11 mouse cellular contexts compared by ENCODE assay signal in genomic region chr9:116802602-116803001, GRCm38 (mm10).
A peak's percentile ranks its signal among the peaks of the same experiment; 100 is the strongest.
DNase-seq lines count a peak whose midpoint lies in the region; ATAC-seq and TF ChIP-seq lines count a peak whose summit lies in the region.
"Had no signal": no experiment of that assay in that cellular context is flagged by ENCODE, and none has a peak within 500 bp of the region (broad histone marks: within the 10 kb centered on the region; RNA-seq: fewer than 3 reads in every experiment).

No protein-coding gene starts in this region.

- peaks cover 8% of the 10 kb centered on the region for H3K4me1 ChIP-seq in heart, embryonic 10.5 days
- H3K4me1 ChIP-seq in liver, postnatal 0 days (ENCODE audit: insufficient read depth), result no peaks in the 10 kb centered on the region
- H3K4me1 ChIP-seq in heart, embryonic 16.5 days (ENCODE audit: control insufficient read depth, insufficient read depth, low read length), result peaks cover 9% of the 10 kb centered on the region

- H3K4me3 ChIP-seq in heart, embryonic 10.5 days, result no peak overlapping the region
- no peak overlapping the region for H3K4me3 ChIP-seq in liver, postnatal 0 days (ENCODE audit: low read depth, low read length)
- H3K4me3 ChIP-seq in heart, embryonic 16.5 days (ENCODE audit: low read length), result no peak overlapping the region
- H3K4me3 ChIP-seq: forebrain, embryonic 10.5 days; myocyte; stomach, embryonic 15.5 days had no signal

- TF ChIP-seq CTCF in liver, postnatal 0 days (IDR thresholded peaks at IDR 0.05; ENCODE audit: low read depth), result peak; percentile 31; the same call in 1 of the 2 replicates
- TF ChIP-seq CTCF in brain, embryonic 14.5 days (IDR thresholded peaks at IDR 0.05; ENCODE audit: borderline replicate concordance, extremely low read depth, insufficient read depth, insufficient read length), result peak; percentile 30; the same call in 1 of the 2 replicates

- no peak overlapping the region for H3K4me2 ChIP-seq in liver, postnatal 0 days (ENCODE audit: low read depth, low read length)
- no peak overlapping the region for H3K4me2 ChIP-seq in heart, embryonic 16.5 days (ENCODE audit: low read depth, low read length)
- H3K4me2 ChIP-seq: stomach, embryonic 15.5 days had no signal

- peak; percentile 57 to 61 for DNase-seq in heart, adult 18-20 months
- no peak for DNase-seq in heart, embryonic 10.5 days (ENCODE audit: low spot score)
- no peak for DNase-seq in liver, postnatal 0 days
- DNase-seq in liver, result no peak
- peak; percentile 47 for DNase-seq in brain, embryonic 14.5 days (ENCODE audit: low read depth)
- no peak for DNase-seq in thymus, adult 18-20 months
- DNase-seq: embryo, embryonic 11 days had no signal

- H3K9me3 ChIP-seq in heart, embryonic 10.5 days, result no peaks in the 10 kb centered on the region
- no peaks in the 10 kb centered on the region for H3K9me3 ChIP-seq in liver, postnatal 0 days (ENCODE audit: low read length)
- H3K9me3 ChIP-seq in heart, embryonic 16.5 days (replicated peaks; ENCODE audit: control insufficient read depth, low read length), result no peaks in the 10 kb centered on the region
- H3K9me3 ChIP-seq: forebrain, embryonic 10.5 days; stomach, embryonic 15.5 days had no signal

- H3K27ac ChIP-seq in heart, embryonic 10.5 days, result no peak overlapping the region
- no peak overlapping the region for H3K27ac ChIP-seq in liver, postnatal 0 days (ENCODE audit: low read depth)
- H3K27ac ChIP-seq in heart, embryonic 16.5 days (ENCODE audit: low read length), result no peak overlapping the region
- H3K27ac ChIP-seq: forebrain, embryonic 10.5 days; stomach, embryonic 15.5 days had no signal

- H3K36me3 ChIP-seq in heart, embryonic 10.5 days, result no peaks in the 10 kb centered on the region
- no peaks in the 10 kb centered on the region for H3K36me3 ChIP-seq in liver, postnatal 0 days (replicated peaks; ENCODE audit: insufficient read depth, low read length)
- no peaks in the 10 kb centered on the region for H3K36me3 ChIP-seq in heart, embryonic 16.5 days (ENCODE audit: control insufficient read depth, insufficient read depth)
- H3K36me3 ChIP-seq: forebrain, embryonic 10.5 days; stomach, embryonic 15.5 days had no signal

- no peaks in the 10 kb centered on the region for H3K27me3 ChIP-seq in heart, embryonic 10.5 days (ENCODE audit: insufficient read depth, poor library complexity, severe bottlenecking)
- no peaks in the 10 kb centered on the region for H3K27me3 ChIP-seq in liver, postnatal 0 days (ENCODE audit: insufficient read depth, low read length)
- no peaks in the 10 kb centered on the region for H3K27me3 ChIP-seq in heart, embryonic 16.5 days (ENCODE audit: control insufficient read depth, insufficient read depth, low read length)
- H3K27me3 ChIP-seq: stomach, embryonic 15.5 days had no signal

- no peak for TF ChIP-seq POLR2A in brain, embryonic 14.5 days (IDR thresholded peaks at IDR 0.05; ENCODE audit: borderline replicate concordance, extremely low read depth, insufficient read depth, insufficient read length, poor library complexity, severe bottlenecking)

- H3K9ac ChIP-seq in liver, postnatal 0 days (replicated peaks), result no peak overlapping the region
- H3K9ac ChIP-seq in heart, embryonic 16.5 days (ENCODE audit: low read length), result no peak overlapping the region
- H3K9ac ChIP-seq: stomach, embryonic 15.5 days had no signal

- WGBS in heart, embryonic 10.5 days, result 83% methylated on average over 7 of the region's 7 CpGs
- 61% methylated on average over 7 of the region's 7 CpGs for WGBS in liver, postnatal 0 days (ENCODE audit: insufficient replicate concordance)
- WGBS in heart, embryonic 16.5 days, result 48% methylated on average over 7 of the region's 7 CpGs

- no peak for TF ChIP-seq EP300 in liver, postnatal 0 days (IDR thresholded peaks at IDR 0.05; ENCODE audit: low read depth)

- ATAC-seq in liver, postnatal 0 days, result no peak
- ATAC-seq in heart, embryonic 16.5 days (replicated peaks; ENCODE audit: extremely low read depth, insufficient read depth, low FRiP score), result peak; percentile 55; the same call in 1 of the 2 replicates

Comparison
In these comparisons a context has a peak if more than half of its experiments do, and no peak if none do; other contexts are left out.
1. DNase-seq: peak in heart, adult 18-20 months (2 of 2) and brain, embryonic 14.5 days (single experiment); none in heart, embryonic 10.5 days (single experiment), liver, postnatal 0 days (single experiment), liver (single experiment) and thymus, adult 18-20 months (0 of 2).